Mouse (Mus musculus): ENCODE results near the gene Gltpd2.

GRCm38 (mm10) chr11:70511825-70512224, 7.2 kb upstream of the Gltpd2 start:
- TF ChIP-seq MYOD1 (IDR thresholded peaks at IDR 0.05; ENCODE audit: control insufficient read depth, insufficient read length, low read depth) (no peak), CTCF (IDR thresholded peaks at IDR 0.05; ENCODE audit: control insufficient read depth, insufficient read depth, insufficient read length) (no peak), MAX (IDR thresholded peaks at IDR 0.05) (no peak), MYOG (IDR thresholded peaks at IDR 0.05; ENCODE audit: control insufficient read depth, extremely low read depth, insufficient read length) (no peak)
